Mouse (Mus musculus): ENCODE data around the gene Ifrd2. TPM values are rescaled to one million over a fixed set of nuclear protein-coding genes. Genes with fewer than 3 reads are reported as not detected.

Ifrd2 gene
- total RNA-seq, 2 experiments from 2014 or later: 37.4 to 40.9 TPM

GRCm38 (mm10) chr9:107599433-107599832 is 12.0 kb downstream of the Ifrd2 start:
- no peak for DNase-seq

- DNase-seq: no peak
These were observed 12.4 kb downstream of the Ifrd2 start for GRCm38 (mm10) chr9:107599842-107600241.

GRCm38 (mm10) chr9:107600745-107601144 is 13.3 kb downstream of the Ifrd2 start:
- DNase-seq: no peak

- no peak for DNase-seq
These were observed 13.8 kb downstream of the Ifrd2 start for GRCm38 (mm10) chr9:107601275-107601674.

GRCm38 (mm10) chr9:107602068-107602648 is 14.7 kb downstream of the Ifrd2 start:
- DNase-seq: peak; percentile 98

GRCm38 (mm10) chr9:107603251-107603650 is 15.8 kb downstream of the Ifrd2 start:
- DNase-seq: no peak

GRCm38 (mm10) chr9:107605041-107605661 is 17.7 kb downstream of the Ifrd2 start:
- peak; percentile 70 for DNase-seq

GRCm38 (mm10) chr9:107606591-107606990 is 19.1 kb downstream of the Ifrd2 start:
- DNase-seq: no peak

GRCm38 (mm10) chr9:107607036-107607435 is 19.6 kb downstream of the Ifrd2 start:
- DNase-seq: no peak

- DNase-seq: no peak
These were observed 20.3 kb downstream of the Ifrd2 start for GRCm38 (mm10) chr9:107607653-107608245.

- DNase-seq: no peak
These were observed 21.4 kb downstream of the Ifrd2 start, which contains the start of gene Sema3b for GRCm38 (mm10) chr9:107608741-107609432. TSS of gene Sema3b (minus strand) at chr9:107609229.

GRCm38 (mm10) chr9:107609433-107609830 is 22.0 kb downstream of the Ifrd2 start:
- DNase-seq: no peak

GRCm38 (mm10) chr9:107611456-107612190 is 24.2 kb downstream of the Ifrd2 start:
- DNase-seq: no peak

- DNase-seq: peak; percentile 100
These were observed 24.9 kb downstream of the Ifrd2 start for GRCm38 (mm10) chr9:107612191-107612944.

GRCm38 (mm10) chr9:107612945-107613569 is 25.6 kb downstream of the Ifrd2 start:
- DNase-seq: no peak

- no peak for DNase-seq
These were observed 27.6 kb downstream of the Ifrd2 start for GRCm38 (mm10) chr9:107615035-107615434.

- DNase-seq: no peak
These were observed 30.0 kb downstream of the Ifrd2 start for GRCm38 (mm10) chr9:107617461-107617860.

- no peak for DNase-seq
These were observed 30.7 kb downstream of the Ifrd2 start for GRCm38 (mm10) chr9:107618098-107618497.

GRCm38 (mm10) chr9:107618778-107619545 is 31.5 kb downstream of the Ifrd2 start:
- DNase-seq: peak; percentile 65

- no peak for DNase-seq
These were observed 32.1 kb downstream of the Ifrd2 start for GRCm38 (mm10) chr9:107619546-107619879.
